Mouse (Mus musculus) embryonic fibroblast, embryonic 13.5 days (primary cell): ENCODE data around the gene Eif2b5.

Experiments used
- CTCF ChIP-seq: IDR thresholded peaks from 2 replicates; pipeline ENCODE4 v1.5.1; 2011; ENCODE audit warnings: mild to moderate bottlenecking, control low read depth, low read length, moderate library complexity, borderline replicate concordance; ENCODE audit not compliant: insufficient read depth
- POLR2A ChIP-seq: IDR thresholded peaks from 2 replicates; pipeline ENCODE4 v1.6.1; 2011; ENCODE audit warnings: low read depth, mild to moderate bottlenecking, control low read depth, low read length, moderate library complexity

GRCm38 (mm10) chr16:20474786-20475185, 23.8 kb upstream of the Eif2b5 start:
- TF ChIP-seq POLR2A (no peak), CTCF (no peak)
